Mouse (Mus musculus): Measurements from ENCODE around the gene Rps8. TPM values are rescaled to one million over a fixed set of nuclear protein-coding genes. Genes with fewer than 3 reads are reported as not detected.

Gene Rps8
- polyA plus RNA-seq (2014; fragmentation: Nextera tagmentation; extraction: Ambion mirVana) = 1,373 and 1,522 TPM in 2 replicates

- DNase-seq (ENCODE audit: low spot score) = peak; percentile 93
- H3K4me2 ChIP-seq (ENCODE audit: low read length) = peak within 1 kb of the TSS; percentile 56
- peaks cover 5% of the 10 kb centered on the region; the same call in 1 of the 2 replicates for H3K4me1 ChIP-seq (replicated peaks; ENCODE audit: control insufficient read depth, insufficient read depth, low read length)
- WGBS = under 1% methylated on average over 51 of the region's 52 CpGs
- peak within 1 kb of the TSS; percentile 68 for H3K4me3 ChIP-seq (ENCODE audit: low read depth, low read length)
- H3K36me3 ChIP-seq (ENCODE audit: control insufficient read depth, insufficient read depth, low read length) = peaks cover 65% of the 10 kb centered on the region
- ATAC-seq (replicated peaks; ENCODE audit: low FRiP score, low TSS enrichment, low read depth) = peak; percentile 86
- H3K9me3 ChIP-seq (ENCODE audit: control insufficient read depth, low read length) = no peaks in the 10 kb centered on the region
- peak within 1 kb of the TSS; percentile 94 for H3K27ac ChIP-seq (ENCODE audit: low read depth)
- peak within 1 kb of the TSS; percentile 95 for H3K9ac ChIP-seq (ENCODE audit: low read length)
- H3K27me3 ChIP-seq (replicated peaks; ENCODE audit: control insufficient read depth, insufficient read depth, low read length) = no peaks in the 10 kb centered on the region
Observed at GRCm38 (mm10) chr4:117155792-117156355, at the start of gene Rps8. TSS of gene Rps8 (minus strand) at chr4:117156243.

- Histone ChIP-seq H3K9ac (ENCODE audit: low read length) (no peak overlapping the region; the same call in 1 of the 2 replicates), H3K27ac (ENCODE audit: low read depth) (peak overlapping the region; percentile 71), H3K36me3 (ENCODE audit: control insufficient read depth, insufficient read depth, low read length) (no peaks in the 10 kb centered on the region), H3K27me3 (replicated peaks; ENCODE audit: control insufficient read depth, insufficient read depth, low read length) (no peaks in the 10 kb centered on the region), H3K4me1 (replicated peaks; ENCODE audit: control insufficient read depth, insufficient read depth, low read length) (no peaks in the 10 kb centered on the region), H3K4me2 (ENCODE audit: low read length) (no peak overlapping the region), H3K9me3 (ENCODE audit: control insufficient read depth, low read length) (no peaks in the 10 kb centered on the region), H3K4me3 (ENCODE audit: low read depth, low read length) (no peak overlapping the region)
- ATAC-seq (replicated peaks; ENCODE audit: low FRiP score, low TSS enrichment, low read depth) (no peak), DNase-seq (ENCODE audit: low spot score) (no peak)
- WGBS = 66% methylated on average over 4 of the region's 4 CpGs
Observed at GRCm38 (mm10) chr4:117202992-117203354, 46.9 kb upstream of the Rps8 start.

GRCm38 (mm10) chr4:117202046-117202991 lies 46.3 kb upstream of the Rps8 start:
- Histone ChIP-seq H3K9ac (ENCODE audit: low read length) (peak overlapping the region; percentile 64), H3K4me2 (ENCODE audit: low read length) (peak overlapping the region; percentile 50), H3K27me3 (replicated peaks; ENCODE audit: control insufficient read depth, insufficient read depth, low read length) (no peaks in the 10 kb centered on the region), H3K4me3 (ENCODE audit: low read depth, low read length) (peak overlapping the region; percentile 33), H3K36me3 (ENCODE audit: control insufficient read depth, insufficient read depth, low read length) (no peaks in the 10 kb centered on the region), H3K9me3 (ENCODE audit: control insufficient read depth, low read length) (no peaks in the 10 kb centered on the region), H3K27ac (ENCODE audit: low read depth) (peak overlapping the region; percentile 71), H3K4me1 (replicated peaks; ENCODE audit: control insufficient read depth, insufficient read depth, low read length) (no peaks in the 10 kb centered on the region)
- WGBS = under 1% methylated on average over 25 of the region's 25 CpGs
- DNase-seq (ENCODE audit: low spot score) (peak; percentile 69), ATAC-seq (replicated peaks; ENCODE audit: low FRiP score, low TSS enrichment, low read depth) (peak; percentile 86)

- no peak overlapping the region for H3K27ac ChIP-seq (ENCODE audit: low read depth)
- H3K4me3 ChIP-seq (ENCODE audit: low read depth, low read length) = no peak overlapping the region
- H3K27me3 ChIP-seq (replicated peaks; ENCODE audit: control insufficient read depth, insufficient read depth, low read length) = no peaks in the 10 kb centered on the region
- WGBS = 91% methylated on average over 14 of the region's 14 CpGs
- H3K9ac ChIP-seq (ENCODE audit: low read length) = no peak overlapping the region
- DNase-seq (ENCODE audit: low spot score) (no peak), ATAC-seq (replicated peaks; ENCODE audit: low FRiP score, low TSS enrichment, low read depth) (no peak)
- H3K9me3 ChIP-seq (ENCODE audit: control insufficient read depth, low read length) = 0 out of 2 replicates have a peak, but pooled peaks cover 2% of the 10 kb centered on the region
- no peak overlapping the region for H3K4me2 ChIP-seq (ENCODE audit: low read length)
- H3K36me3 ChIP-seq (ENCODE audit: control insufficient read depth, insufficient read depth, low read length) = no peaks in the 10 kb centered on the region
- H3K4me1 ChIP-seq (replicated peaks; ENCODE audit: control insufficient read depth, insufficient read depth, low read length) = 0 out of 2 replicates have a peak, but pooled peaks cover 2% of the 10 kb centered on the region
Observed at GRCm38 (mm10) chr4:117191804-117192203, 35.8 kb upstream of the Rps8 start.

GRCm38 (mm10) chr4:117190660-117191059 lies 34.6 kb upstream of the Rps8 start:
- Histone ChIP-seq H3K4me1 (replicated peaks; ENCODE audit: control insufficient read depth, insufficient read depth, low read length) (0 out of 2 replicates have a peak, but pooled peaks cover 2% of the 10 kb centered on the region), H3K4me2 (ENCODE audit: low read length) (no peak overlapping the region), H3K27me3 (replicated peaks; ENCODE audit: control insufficient read depth, insufficient read depth, low read length) (no peaks in the 10 kb centered on the region), H3K9ac (ENCODE audit: low read length) (no peak overlapping the region), H3K9me3 (ENCODE audit: control insufficient read depth, low read length) (0 out of 2 replicates have a peak, but pooled peaks cover 2% of the 10 kb centered on the region), H3K4me3 (ENCODE audit: low read depth, low read length) (no peak overlapping the region), H3K27ac (ENCODE audit: low read depth) (peak overlapping the region; percentile 39; the same call in 1 of the 2 replicates), H3K36me3 (ENCODE audit: control insufficient read depth, insufficient read depth, low read length) (no peaks in the 10 kb centered on the region)
- DNase-seq (ENCODE audit: low spot score) (no peak), ATAC-seq (replicated peaks; ENCODE audit: low FRiP score, low TSS enrichment, low read depth) (no peak)
- 57% methylated on average over 7 of the region's 7 CpGs for WGBS

- no peaks in the 10 kb centered on the region for H3K36me3 ChIP-seq (ENCODE audit: control insufficient read depth, insufficient read depth, low read length)
- 1% methylated on average over 9 of the region's 9 CpGs for WGBS
- ATAC-seq (replicated peaks; ENCODE audit: low FRiP score, low TSS enrichment, low read depth) = peak; percentile 91
- peak; percentile 68 for DNase-seq (ENCODE audit: low spot score)
- H3K4me2 ChIP-seq (ENCODE audit: low read length) = peak overlapping the region; percentile 44
- 0 out of 2 replicates have a peak, but pooled peaks cover 2% of the 10 kb centered on the region for H3K9me3 ChIP-seq (ENCODE audit: control insufficient read depth, low read length)
- peak overlapping the region; percentile 65 for H3K9ac ChIP-seq (ENCODE audit: low read length)
- peak overlapping the region; percentile 40 for H3K4me3 ChIP-seq (ENCODE audit: low read depth, low read length)
- 0 out of 2 replicates have a peak, but pooled peaks cover 2% of the 10 kb centered on the region for H3K4me1 ChIP-seq (replicated peaks; ENCODE audit: control insufficient read depth, insufficient read depth, low read length)
- H3K27me3 ChIP-seq (replicated peaks; ENCODE audit: control insufficient read depth, insufficient read depth, low read length) = no peaks in the 10 kb centered on the region
- peak overlapping the region; percentile 76 for H3K27ac ChIP-seq (ENCODE audit: low read depth)
Observed at GRCm38 (mm10) chr4:117189856-117190543, 34.0 kb upstream of the Rps8 start.

- Histone ChIP-seq H3K9ac (ENCODE audit: low read length) (peak overlapping the region; percentile 65), H3K4me3 (ENCODE audit: low read depth, low read length) (peak overlapping the region; percentile 40), H3K36me3 (ENCODE audit: control insufficient read depth, insufficient read depth, low read length) (no peaks in the 10 kb centered on the region), H3K9me3 (ENCODE audit: control insufficient read depth, low read length) (0 out of 2 replicates have a peak, but pooled peaks cover 2% of the 10 kb centered on the region), H3K27me3 (replicated peaks; ENCODE audit: control insufficient read depth, insufficient read depth, low read length) (no peaks in the 10 kb centered on the region), H3K4me2 (ENCODE audit: low read length) (peak overlapping the region; percentile 44), H3K27ac (ENCODE audit: low read depth) (peak overlapping the region; percentile 76), H3K4me1 (replicated peaks; ENCODE audit: control insufficient read depth, insufficient read depth, low read length) (0 out of 2 replicates have a peak, but pooled peaks cover 2% of the 10 kb centered on the region)
- ATAC-seq (replicated peaks; ENCODE audit: low FRiP score, low TSS enrichment, low read depth) (peak; percentile 78), DNase-seq (ENCODE audit: low spot score) (peak; percentile 89)
- WGBS = under 1% methylated on average over 16 of the region's 16 CpGs
Observed at GRCm38 (mm10) chr4:117189382-117189855, 33.4 kb upstream of the Rps8 start.

GRCm38 (mm10) chr4:117188969-117189368 lies 32.9 kb upstream of the Rps8 start:
- DNase-seq (ENCODE audit: low spot score) (no peak), ATAC-seq (replicated peaks; ENCODE audit: low FRiP score, low TSS enrichment, low read depth) (no peak)
- no peaks in the 10 kb centered on the region for H3K36me3 ChIP-seq (ENCODE audit: control insufficient read depth, insufficient read depth, low read length)
- peak overlapping the region; percentile 76 for H3K27ac ChIP-seq (ENCODE audit: low read depth)
- H3K4me1 ChIP-seq (replicated peaks; ENCODE audit: control insufficient read depth, insufficient read depth, low read length) = 0 out of 2 replicates have a peak, but pooled peaks cover 2% of the 10 kb centered on the region
- H3K9ac ChIP-seq (ENCODE audit: low read length) = peak overlapping the region; percentile 65
- H3K4me2 ChIP-seq (ENCODE audit: low read length) = peak overlapping the region; percentile 44
- 58% methylated on average over 3 of the region's 3 CpGs for WGBS
- H3K4me3 ChIP-seq (ENCODE audit: low read depth, low read length) = peak overlapping the region; percentile 40
- H3K9me3 ChIP-seq (ENCODE audit: control insufficient read depth, low read length) = 0 out of 2 replicates have a peak, but pooled peaks cover 2% of the 10 kb centered on the region
- H3K27me3 ChIP-seq (replicated peaks; ENCODE audit: control insufficient read depth, insufficient read depth, low read length) = no peaks in the 10 kb centered on the region
